ENCODE assay signal across 25 mouse cellular contexts in the genomic region with DNA sequence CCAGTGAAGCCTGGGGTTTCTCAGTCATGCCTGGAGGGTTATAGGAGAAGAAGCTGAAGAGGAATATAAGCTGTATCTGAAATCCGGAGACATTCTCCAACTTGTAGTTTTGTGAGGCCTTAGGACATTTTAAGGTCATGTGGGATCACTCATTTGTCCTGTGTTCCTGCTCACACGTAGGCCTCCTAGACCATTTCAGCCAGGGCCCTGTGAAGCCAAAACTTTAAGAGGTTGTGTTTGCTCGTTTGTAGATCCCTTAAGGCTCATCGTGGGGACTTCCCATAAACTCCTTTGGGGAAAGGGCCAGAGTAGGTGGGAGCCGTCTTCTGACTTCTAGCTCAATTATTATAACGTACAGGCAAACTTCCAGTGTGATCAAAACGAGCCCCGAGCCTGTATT.
"Had no signal": no experiment of that assay in that cellular context is flagged by ENCODE, and none has a peak within 500 bp of the region (broad histone marks: within the 10 kb centered on the region; RNA-seq: fewer than 3 reads in every experiment).

No protein-coding gene starts in this region.

- H3K27ac ChIP-seq: heart, embryonic 10.5 days; hindbrain, embryonic 10.5 days; hindbrain, embryonic 12.5 days; hindbrain, embryonic 14.5 days; intestine, embryonic 15.5 days; layer of hippocampus, adult 2 months; limb, embryonic 12.5 days; liver, embryonic 12.5 days; liver, embryonic 14.5 days had no signal

- H3K4me1 ChIP-seq: hindbrain, embryonic 10.5 days; hindbrain, embryonic 12.5 days; intestine, embryonic 15.5 days had no signal

- DNase-seq: gastrocnemius, postnatal 10 days; gastrocnemius, postnatal 36 days; heart, adult 11 months; heart, postnatal 10 days; heart, postnatal 4 days; kidney, adult 18-20 months; kidney, adult 8-10 months; kidney, postnatal 10 days; kidney, postnatal 25 days; kidney, postnatal 4 days; left cerebral cortex, postnatal 4 days; lung, adult 18-20 months had no signal

- H3K9me3 ChIP-seq: heart, embryonic 10.5 days; heart, embryonic 12.5 days; hindbrain, embryonic 10.5 days; hindbrain, embryonic 12.5 days; intestine, embryonic 15.5 days; limb, embryonic 12.5 days; liver, embryonic 12.5 days had no signal

- H3K4me3 ChIP-seq: heart, embryonic 10.5 days; heart, embryonic 12.5 days; hindbrain, embryonic 10.5 days; hindbrain, embryonic 12.5 days; intestine, embryonic 15.5 days; layer of hippocampus, adult 2 months; limb, embryonic 12.5 days; liver, embryonic 12.5 days had no signal

- H3K9ac ChIP-seq: heart, embryonic 12.5 days; hindbrain, embryonic 12.5 days; hindbrain, embryonic 14.5 days; intestine, embryonic 15.5 days; limb, embryonic 12.5 days; liver, embryonic 12.5 days; liver, embryonic 14.5 days had no signal

- H3K27me3 ChIP-seq: heart, embryonic 12.5 days; hindbrain, embryonic 12.5 days; intestine, embryonic 15.5 days; limb, embryonic 12.5 days; liver, embryonic 12.5 days had no signal

- H3K4me2 ChIP-seq: heart, embryonic 12.5 days; hindbrain, embryonic 12.5 days; hindbrain, embryonic 14.5 days; intestine, embryonic 15.5 days; limb, embryonic 12.5 days; liver, embryonic 12.5 days had no signal

- ATAC-seq: hindbrain, embryonic 16.5 days; inflammation-experienced regulatory T-cells, adult 6 months; intestine, embryonic 15.5 days; intestine, postnatal 0 days; liver, embryonic 12.5 days had no signal

- H3K36me3 ChIP-seq: heart, embryonic 12.5 days; hindbrain, embryonic 10.5 days; hindbrain, embryonic 12.5 days; intestine, embryonic 15.5 days; limb, embryonic 12.5 days; liver, embryonic 12.5 days had no signal
